Mouse (Mus musculus) ES-E14 (cell line): ENCODE measurements around the gene Nid2. TPM values are rescaled to one million over a fixed set of nuclear protein-coding genes. Genes with fewer than 3 reads are reported as not detected.

Source experiments
- DNase-seq: peaks from one replicate; pipeline ENCODE4 v3.0.0-alpha.2; 2013; ENCODE audit warnings: low read depth, low spot score
- H3K27ac ChIP-seq: 2 replicates; pipeline ENCODE4 v1.5.1; 2012; ENCODE audit warnings: low read depth, mild to moderate bottlenecking, low read length, moderate library complexity, mixed read lengths; ENCODE audit not compliant: poor library complexity, insufficient read depth, severe bottlenecking
- H3K36me3 ChIP-seq: 2 replicates; pipeline ENCODE4 v1.6.1; 2012; ENCODE audit warnings: mild to moderate bottlenecking, low read length, moderate library complexity, mixed read lengths; ENCODE audit not compliant: control insufficient read depth, poor library complexity, insufficient read depth, severe bottlenecking
- H3K4me1 ChIP-seq, 2 experiments: fragments of 150-350 bp in 1 of 2; sonication (generic) in 1 of 2; 2 replicates each; pipeline ENCODE4 v1.6.1; 2012; ENCODE audit warnings: low read length in 2 of 2, mild to moderate bottlenecking in 1 of 2, mixed read lengths in 1 of 2; ENCODE audit not compliant: control insufficient read depth in 2 of 2, insufficient read depth in 2 of 2, poor library complexity in 1 of 2
- H3K4me3 ChIP-seq, 2 experiments: fragments of 150-350 bp in 1 of 2; sonication (generic) in 1 of 2; 2 replicates each; pipeline ENCODE4 v1.5.1; 2012; ENCODE audit warnings: low read length in 2 of 2, low read depth in 1 of 2, mild to moderate bottlenecking in 1 of 2, mixed read lengths in 1 of 2; ENCODE audit not compliant: insufficient read depth in 1 of 2, poor library complexity in 1 of 2, severe bottlenecking in 1 of 2
- H3K9ac ChIP-seq: 2 replicates; pipeline ENCODE4 v1.6.1; 2012; ENCODE audit warnings: low read depth, mild to moderate bottlenecking, low read length, mixed read lengths; ENCODE audit not compliant: poor library complexity, insufficient read depth, severe bottlenecking
- H3K9me3 ChIP-seq: fragments of 150-350 bp; sonication (generic); 2 replicates; pipeline ENCODE4 v1.6.1; 2012; ENCODE audit warnings: low read depth, mild to moderate bottlenecking, low read length; ENCODE audit not compliant: control insufficient read depth, insufficient read depth
- CHD2 ChIP-seq: IDR thresholded peaks from 2 replicates; pipeline ENCODE4 v1.6.1; 2014; ENCODE audit warnings: mild to moderate bottlenecking, low read depth, low read length, inconsistent platforms
- HCFC1 ChIP-seq: IDR thresholded peaks from 2 replicates; pipeline ENCODE4 v1.6.1; 2012; ENCODE audit warnings: low read length, inconsistent platforms, borderline replicate concordance; ENCODE audit not compliant: insufficient read depth
- MAFK ChIP-seq: IDR thresholded peaks from 2 replicates; pipeline ENCODE4 v1.6.1; 2014; ENCODE audit warnings: mild to moderate bottlenecking, low read depth, low read length, inconsistent platforms; ENCODE audit not compliant: insufficient read depth
- ZC3H11A ChIP-seq: IDR thresholded peaks from 2 replicates; pipeline ENCODE4 v1.6.1; 2012; ENCODE audit warnings: low read depth, mild to moderate bottlenecking, inconsistent platforms, low read length, borderline replicate concordance
- ZNF384 ChIP-seq: IDR thresholded peaks from 2 replicates; pipeline ENCODE4 v1.6.1; 2012; ENCODE audit warnings: low read depth, low read length, inconsistent platforms
- in situ Hi-C, 2 experiments: fragments of 600-800 bp; cut with MboI; formaldehyde crosslinking; loops; one replicate each; pipeline ENCODE4 v1.15.1; 2025; ENCODE audit warnings: low sequenced_read_pairs in 2 of 2, inconsistent platforms in 1 of 2; ENCODE audit not compliant: unreplicated experiment in 2 of 2
- total RNA-seq: library from RNA; depleted of rRNA; stranded (reverse); fragments of 300-350 nt; gene quantifications from 2 replicates; pipeline ENCODE4 v1.2.3, GENCODE M21; 2012

The Nid2 gene
- total RNA-seq, 1 experiment = 399 TPM

- no peak for DNase-seq
- no peak overlapping the region for H3K27ac ChIP-seq
- H3K9me3 ChIP-seq = no peaks in the 10 kb centered on the region
Observed at GRCm38 (mm10) chr14:19706997-19707396, 44.1 kb upstream of the Nid2 start.

GRCm38 (mm10) chr14:19707721-19708507 is 43.2 kb upstream of the Nid2 start:
- no peak overlapping the region for H3K27ac ChIP-seq
- no peak overlapping the region for H3K4me3 ChIP-seq
- no peaks in the 10 kb centered on the region for H3K9me3 ChIP-seq
- TF ChIP-seq HCFC1 (no peak), ZNF384 (no peak), CHD2 (no peak), MAFK (no peak), ZC3H11A (no peak)
- no peaks in the 10 kb centered on the region for H3K36me3 ChIP-seq
- DNase-seq = no peak
- no peak overlapping the region for H3K9ac ChIP-seq
- peaks cover 2 to 4% of the 10 kb centered on the region in 2 experiments; a peak in 3 of 4 replicates for H3K4me1 ChIP-seq
- in situ Hi-C loops = loop anchor here in 1 of 2 experiments (5.0 kb wide), 2 partner anchors 109 to 354 kb away; no protein-coding TSS in a partner anchor

More at GRCm38 (mm10) chr14:19706997-19707396, 44.1 kb upstream of the Nid2 start:
- Histone ChIP-seq H3K4me1 (peaks cover 2 to 4% of the 10 kb centered on the region in 2 experiments; a peak in 3 of 4 replicates), H3K36me3 (no peaks in the 10 kb centered on the region), H3K9ac (no peak overlapping the region), H3K4me3 (no peak overlapping the region)
- TF ChIP-seq MAFK = no peak
- TF ChIP-seq ZNF384 = no peak
- no peak for TF ChIP-seq ZC3H11A
- TF ChIP-seq HCFC1 = no peak
- TF ChIP-seq CHD2 = no peak
- in situ Hi-C loops = loop anchor here in 1 of 2 experiments (5.0 kb wide), 2 partner anchors 110 to 355 kb away; no protein-coding TSS in a partner anchor

GRCm38 (mm10) chr14:19709161-19709560 is 41.9 kb upstream of the Nid2 start:
- Histone ChIP-seq H3K4me1 (peaks cover 2 to 4% of the 10 kb centered on the region in 2 experiments; a peak in 3 of 4 replicates), H3K4me3 (no peak overlapping the region), H3K9me3 (no peaks in the 10 kb centered on the region), H3K9ac (no peak overlapping the region), H3K27ac (no peak overlapping the region), H3K36me3 (no peaks in the 10 kb centered on the region)
- in situ Hi-C loops = loop anchor here in 1 of 2 experiments (5.0 kb wide), 2 partner anchors 108 to 353 kb away; no protein-coding TSS in a partner anchor
- TF ChIP-seq HCFC1 (no peak), CHD2 (no peak), ZC3H11A (no peak), ZNF384 (no peak), MAFK (no peak)
- DNase-seq = no peak

- peaks cover 0 to 4% of the 10 kb centered on the region in 2 experiments; a peak in 3 of 4 replicates for H3K4me1 ChIP-seq
- H3K4me3 ChIP-seq = no peak overlapping the region
- DNase-seq = no peak
- H3K36me3 ChIP-seq = no peaks in the 10 kb centered on the region
- no peaks in the 10 kb centered on the region for H3K9me3 ChIP-seq
- in situ Hi-C loops = no loop called here
- TF ChIP-seq ZNF384 = no peak
- TF ChIP-seq MAFK = no peak
- TF ChIP-seq HCFC1 = no peak
- no peak for TF ChIP-seq CHD2
- H3K27ac ChIP-seq = no peak overlapping the region
- H3K9ac ChIP-seq = no peak overlapping the region
Observed at GRCm38 (mm10) chr14:19711771-19712170, 39.3 kb upstream of the Nid2 start.

GRCm38 (mm10) chr14:19713067-19713466 is 38.0 kb upstream of the Nid2 start:
- Histone ChIP-seq H3K36me3 (no peaks in the 10 kb centered on the region), H3K4me1 (no peaks in the 10 kb centered on the region), H3K9ac (no peak overlapping the region), H3K27ac (no peak overlapping the region), H3K4me3 (no peak overlapping the region), H3K9me3 (no peaks in the 10 kb centered on the region)
- no peak for TF ChIP-seq ZNF384
- no peak for TF ChIP-seq MAFK
- no peak for TF ChIP-seq ZC3H11A
- no peak for TF ChIP-seq HCFC1
- TF ChIP-seq CHD2 = no peak
- DNase-seq = no peak
- in situ Hi-C loops = no loop called here
